Mouse (Mus musculus): ENCODE measurements around the gene Cacna1b. TPM values are rescaled to one million over a fixed set of nuclear protein-coding genes. Genes with fewer than 3 reads are reported as not detected.

The Cacna1b gene
- 10 to 100 TPM; 71.3 to 77.8 TPM for total RNA-seq (2021)

- DNase-seq, result peak; percentile 91
These were observed at the start of gene Cacna1b for GRCm38 (mm10) chr2:24763115-24763557. Gene Cacna1b, minus strand, starts transcription at chr2:24763152.

DNA sequence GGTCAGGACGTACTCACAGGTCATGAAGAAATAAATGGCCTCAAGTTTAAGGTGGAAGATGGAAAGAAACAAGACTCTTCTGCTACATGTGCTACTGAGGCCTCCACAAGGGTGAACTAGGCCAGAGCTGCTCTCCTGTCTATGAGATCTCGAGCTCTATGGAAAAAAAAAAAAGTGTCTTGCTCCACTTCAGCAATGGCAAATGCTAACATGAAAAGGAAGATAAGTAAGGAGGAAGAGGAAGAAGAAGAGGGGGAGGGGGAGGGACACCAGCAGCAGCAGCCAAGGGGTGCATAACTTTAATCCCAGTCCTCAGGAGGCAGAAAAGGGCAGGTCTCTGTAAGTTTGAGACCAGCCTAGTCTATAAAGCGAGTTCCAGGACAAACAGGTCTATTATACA, 46.8 kb upstream of the Cacna1b start:
- no peak for DNase-seq

DNA sequence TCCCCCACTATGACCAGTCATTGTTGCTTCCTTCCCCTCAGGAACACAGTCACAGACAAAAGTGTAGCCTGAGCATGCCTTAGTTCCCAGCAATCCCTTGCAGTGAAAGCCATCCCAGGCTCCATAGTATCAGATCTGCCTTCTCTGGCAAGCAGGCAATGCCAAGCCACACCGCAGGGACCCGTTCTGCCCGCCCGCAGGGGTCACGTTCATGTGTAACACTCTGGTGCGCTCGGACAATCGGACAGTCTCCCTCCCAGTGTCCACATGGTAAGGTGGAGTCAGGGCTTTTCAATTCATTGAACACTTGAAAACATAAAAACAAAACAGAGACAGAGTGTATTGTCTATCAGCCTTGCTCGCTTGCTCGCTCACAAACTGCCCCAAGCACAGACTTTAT, 44.7 kb upstream of the Cacna1b start:
- DNase-seq, result no peak

- DNase-seq, result peak; percentile 15 to 29
These were observed 44.1 kb upstream of the Cacna1b start for GRCm38 (mm10) chr2:24807036-24807435.

DNA sequence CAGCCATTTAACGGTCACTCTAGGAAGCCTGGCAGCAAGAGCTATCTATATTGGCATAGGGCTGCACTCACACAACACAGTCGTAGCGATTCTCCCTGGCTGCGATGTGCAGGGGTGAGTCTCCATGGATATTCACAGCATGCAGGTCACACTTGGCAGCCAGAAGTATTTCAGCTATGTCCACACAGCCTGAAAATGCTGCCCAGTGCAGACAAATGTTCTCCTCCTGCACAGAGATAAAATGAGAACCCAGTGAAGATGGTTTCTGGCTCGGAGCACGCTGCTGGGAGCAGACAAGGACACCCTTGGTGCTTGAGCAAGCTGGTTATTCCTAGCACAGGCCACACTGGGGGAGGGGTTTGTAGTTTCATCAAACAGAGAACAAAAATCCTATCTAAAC, 43.2 kb upstream of the Cacna1b start:
- no peak for DNase-seq

- DNase-seq, result no peak
These were observed 42.7 kb upstream of the Cacna1b start for GRCm38 (mm10) chr2:24805621-24806020.

- DNase-seq, result no peak
These were observed 34.0 kb upstream of the Cacna1b start for GRCm38 (mm10) chr2:24796833-24797457.

GRCm38 (mm10) chr2:24787250-24787649, 24.3 kb upstream of the Cacna1b start:
- DNase-seq, result no peak

DNA sequence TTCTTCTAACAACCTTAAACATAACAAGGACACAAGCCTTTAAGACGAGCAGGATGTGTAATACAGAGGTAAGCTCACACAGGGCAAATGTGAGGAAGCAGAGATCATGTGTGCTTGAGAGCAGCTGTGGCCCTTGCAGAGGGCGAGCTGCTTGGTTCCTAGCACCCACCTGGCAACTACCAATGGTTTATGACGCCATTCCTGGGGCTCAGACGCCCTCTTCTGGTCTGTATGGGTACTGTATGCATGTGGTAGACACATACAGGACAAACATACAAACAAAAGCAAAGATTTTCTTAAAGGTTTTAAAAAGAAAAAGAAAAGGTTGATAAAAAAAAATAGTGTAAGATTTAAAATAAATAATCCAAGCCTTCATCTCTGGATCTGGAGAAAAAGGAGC, 18.3 kb upstream of the Cacna1b start:
- no peak for DNase-seq

GRCm38 (mm10) chr2:24776831-24777230, 13.9 kb upstream of the Cacna1b start:
- no peak for DNase-seq

DNA sequence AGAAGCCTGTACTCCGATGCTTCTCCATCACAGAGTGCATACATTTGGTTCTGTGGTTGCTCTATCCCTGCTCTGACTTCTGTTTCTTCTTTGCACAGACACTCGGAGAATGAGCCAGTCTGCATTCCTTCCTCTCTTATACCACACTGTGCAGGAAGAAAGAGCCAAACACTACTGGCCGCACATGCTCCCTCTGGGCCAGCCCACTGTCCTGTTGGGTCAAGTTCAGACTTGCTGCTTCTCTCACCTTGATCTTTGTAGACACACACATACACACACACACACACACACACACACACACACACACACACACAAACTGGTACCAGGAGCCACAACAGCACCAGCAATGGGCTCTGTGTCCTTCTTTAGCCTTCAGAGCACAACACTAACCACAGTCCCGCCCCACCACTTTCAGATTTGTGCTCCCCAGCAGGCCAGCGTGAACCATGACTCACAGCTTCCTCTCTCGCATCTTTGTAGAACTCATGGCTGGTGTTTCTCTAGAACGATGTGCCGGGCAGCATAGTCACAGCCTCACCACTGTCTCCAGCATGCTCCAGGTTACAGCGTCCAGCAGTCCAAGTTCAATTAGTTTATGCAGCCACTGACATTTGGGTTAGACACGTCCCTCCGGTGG, 13.1 kb upstream of the Cacna1b start:
- DNase-seq, result no peak

DNA sequence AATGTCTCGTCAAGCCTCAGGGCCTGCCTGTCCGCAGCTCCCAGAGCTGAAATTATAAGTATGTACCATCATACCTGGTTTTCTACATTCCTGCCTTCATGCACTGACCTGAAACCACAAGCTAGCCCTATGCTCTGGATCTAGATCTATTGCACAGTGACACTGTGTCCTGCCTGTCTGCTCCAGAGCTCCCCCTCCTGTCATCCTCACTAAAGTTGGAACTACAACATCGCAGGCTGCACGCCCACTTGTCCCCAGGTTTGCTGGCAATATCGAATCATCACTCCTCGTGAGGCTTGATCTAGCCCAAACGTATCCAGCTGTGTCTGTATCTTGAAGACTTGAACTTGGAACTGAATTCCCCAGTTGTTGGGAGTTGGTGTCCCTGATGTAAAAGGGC, 11.9 kb upstream of the Cacna1b start:
- DNase-seq, result no peak

DNA sequence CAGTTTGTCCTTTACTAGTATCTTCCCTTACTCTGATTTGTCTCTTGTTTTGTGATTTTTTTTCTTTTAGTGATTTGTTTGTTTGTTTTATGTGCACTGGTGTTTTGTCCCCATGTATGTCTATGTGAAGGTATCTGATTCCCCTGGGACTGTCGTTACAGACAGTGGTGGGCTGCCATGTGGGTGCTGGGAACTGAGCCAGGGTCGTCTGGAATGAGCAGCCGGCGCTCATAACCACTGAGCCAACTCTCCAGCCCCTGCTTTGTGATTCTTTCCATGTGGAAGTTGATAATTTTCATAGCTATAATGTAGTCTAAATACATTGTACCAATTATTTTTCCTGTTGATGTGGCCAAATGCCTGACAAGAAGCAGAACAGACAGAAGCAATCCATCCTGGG, 7.9 kb upstream of the Cacna1b start:
- peak; percentile 28 to 33 for DNase-seq

GRCm38 (mm10) chr2:24762446-24762960, 449 bp downstream of the Cacna1b start:
- peak; percentile 38 to 59 for DNase-seq

- peak; percentile 62 to 67 for DNase-seq
These were observed 968 bp downstream of the Cacna1b start for GRCm38 (mm10) chr2:24761923-24762445.

GRCm38 (mm10) chr2:24755276-24755675, 7.7 kb downstream of the Cacna1b start:
- peak; percentile 53 to 54 for DNase-seq

DNA sequence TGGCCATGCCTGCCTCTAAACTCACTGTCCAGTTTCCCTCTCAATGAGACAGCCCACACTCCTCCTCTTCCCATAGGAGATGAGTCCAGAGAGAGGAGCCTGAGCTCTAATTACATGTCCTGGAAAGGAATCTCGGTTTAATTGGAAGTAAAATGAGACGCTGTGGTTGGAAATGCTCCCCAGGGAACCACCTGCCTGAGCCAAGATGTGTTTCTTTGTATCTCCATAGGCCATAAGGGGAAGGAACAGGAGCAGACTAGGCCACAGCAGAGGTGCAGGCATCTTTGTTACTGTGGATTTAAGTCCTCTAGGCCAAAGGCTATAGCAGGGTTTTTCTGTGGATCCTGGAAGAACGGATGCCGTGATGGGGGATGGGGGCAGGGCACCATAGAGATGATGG, 10.4 kb downstream of the Cacna1b start:
- no peak for DNase-seq

- DNase-seq, result no peak
These were observed 12.9 kb downstream of the Cacna1b start for GRCm38 (mm10) chr2:24750051-24750450.

- DNase-seq, result no peak
These were observed 15.1 kb downstream of the Cacna1b start for GRCm38 (mm10) chr2:24747878-24748277.

GRCm38 (mm10) chr2:24739701-24740100, 23.3 kb downstream of the Cacna1b start:
- no peak for DNase-seq

DNA sequence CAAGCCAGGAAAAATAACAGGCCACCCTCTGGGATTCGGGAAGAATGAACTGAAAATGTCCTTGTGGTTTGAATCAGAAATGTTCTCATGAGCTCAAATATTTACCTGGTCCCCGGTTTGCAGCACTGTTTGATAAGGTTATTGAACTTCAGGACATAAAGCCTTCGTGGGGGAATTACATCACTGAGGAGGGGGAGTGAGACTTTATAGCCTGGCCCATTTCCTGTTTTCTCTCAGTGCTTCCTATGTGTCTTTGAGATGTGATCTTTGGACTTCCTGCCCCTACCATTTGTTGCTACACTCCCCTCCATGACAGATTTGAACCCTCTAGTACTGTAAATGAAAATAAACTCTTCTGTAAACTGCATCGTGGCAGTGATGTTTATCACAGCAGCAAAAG, 29.8 kb downstream of the Cacna1b start:
- DNase-seq, result no peak

GRCm38 (mm10) chr2:24725865-24726264, 37.1 kb downstream of the Cacna1b start:
- no peak for DNase-seq

- DNase-seq, result no peak
These were observed 43.1 kb downstream of the Cacna1b start for GRCm38 (mm10) chr2:24719645-24720379.

All from layer of hippocampus, postnatal 36 days (tissue).